Mouse (Mus musculus) liver, embryonic 15.5 days (tissue): ENCODE measurements around the gene Ssc4d. TPM values are rescaled to one million over a fixed set of nuclear protein-coding genes. Genes with fewer than 3 reads are reported as not detected.
A peak's percentile ranks its signal among the peaks of the same experiment; 100 is the strongest.

Experiments used
- ATAC-seq: fragments of 200-750 bp; cut with Nextera tagmentation; 2 replicates; pipeline ENCODE4 v1.8.0; 2017; ENCODE audit warnings: moderate number of reproducible peaks, mild to moderate bottlenecking, moderate library complexity; ENCODE audit not compliant: insufficient read depth
- H3K27ac ChIP-seq: fragments of 300-500 bp; sonication (generic); replicated peaks from 2 replicates; pipeline ENCODE4 v1.5.1; 2015; ENCODE audit warnings: mild to moderate bottlenecking, inconsistent platforms
- H3K27me3 ChIP-seq: fragments of 300-500 bp; sonication (generic); 2 replicates; pipeline ENCODE4 v1.6.1; 2015; ENCODE audit warnings: mild to moderate bottlenecking, inconsistent platforms
- H3K36me3 ChIP-seq: fragments of 300-500 bp; sonication (generic); replicated peaks from 2 replicates; pipeline ENCODE4 v1.6.1; 2015; ENCODE audit warnings: moderate library complexity, mild to moderate bottlenecking, inconsistent platforms
- H3K4me1 ChIP-seq: fragments of 300-500 bp; sonication (generic); replicated peaks from 2 replicates; pipeline ENCODE4 v1.6.1; 2015; ENCODE audit warnings: inconsistent platforms
- H3K4me2 ChIP-seq: fragments of 300-500 bp; sonication (generic); 2 replicates; pipeline ENCODE4 v1.6.1; 2015; ENCODE audit warnings: moderate library complexity, mild to moderate bottlenecking, inconsistent platforms
- H3K4me3 ChIP-seq: fragments of 300-500 bp; sonication (generic); replicated peaks from 2 replicates; pipeline ENCODE4 v1.5.1; 2015; ENCODE audit warnings: mild to moderate bottlenecking, inconsistent platforms
- H3K9ac ChIP-seq: fragments of 300-500 bp; sonication (generic); 2 replicates; pipeline ENCODE4 v1.6.1; 2015; ENCODE audit warnings: moderate library complexity, mild to moderate bottlenecking, inconsistent platforms
- H3K9me3 ChIP-seq: fragments of 300-500 bp; sonication (generic); replicated peaks from 2 replicates; pipeline ENCODE4 v1.6.1; 2016; ENCODE audit warnings: inconsistent platforms
- WGBS: fragments of 180-500 bp; shearing (Covaris S2); methylation state at CpG from one replicate; pipeline ENCODE4 v1.1.7; 2015; ENCODE audit warnings: mixed read lengths; ENCODE audit not compliant: insufficient replicate concordance; 5-methylcytosine and 5-hydroxymethylcytosine counted together
- polyA plus RNA-seq: library from polyadenylated mRNA; unstranded; fragments of >200 nt; fragmentation: Nextera tagmentation; extraction: Ambion mirVana; gene quantifications from 2 replicates; pipeline ENCODE4 v1.2.1, GENCODE M21; 2015

The Ssc4d gene
- polyA plus RNA-seq, 1 experiment from 2014 or later = 1.8 TPM

DNA sequence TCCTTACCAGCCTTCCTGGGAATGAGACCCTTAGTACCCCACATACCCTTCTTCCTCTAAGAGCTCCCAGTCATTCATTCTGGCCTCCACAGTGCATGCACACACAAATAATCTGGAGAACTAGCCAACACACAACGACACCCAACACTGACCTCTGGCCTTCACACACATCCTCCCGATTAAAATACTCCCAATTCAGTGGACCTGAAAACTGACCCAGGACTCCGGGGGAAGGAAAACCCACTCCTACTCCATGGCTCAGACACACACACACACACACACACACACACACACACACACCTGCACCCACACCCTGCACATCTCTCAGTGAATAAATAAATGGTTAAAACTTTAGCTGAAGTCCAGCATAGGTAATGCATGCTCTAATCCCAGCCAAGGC is 54.4 kb downstream of the Ssc4d start:
- Histone ChIP-seq H3K27ac (no peak overlapping the region), H3K36me3 (peaks cover 86% of the 10 kb centered on the region), H3K9ac (no peak overlapping the region), H3K4me3 (no peak overlapping the region), H3K9me3 (no peaks in the 10 kb centered on the region), H3K4me2 (no peak overlapping the region), H3K27me3 (no peaks in the 10 kb centered on the region), H3K4me1 (peaks cover 16% of the 10 kb centered on the region)
- 82% methylated on average over 3 of the region's 3 CpGs for WGBS
- ATAC-seq = no peak

DNA sequence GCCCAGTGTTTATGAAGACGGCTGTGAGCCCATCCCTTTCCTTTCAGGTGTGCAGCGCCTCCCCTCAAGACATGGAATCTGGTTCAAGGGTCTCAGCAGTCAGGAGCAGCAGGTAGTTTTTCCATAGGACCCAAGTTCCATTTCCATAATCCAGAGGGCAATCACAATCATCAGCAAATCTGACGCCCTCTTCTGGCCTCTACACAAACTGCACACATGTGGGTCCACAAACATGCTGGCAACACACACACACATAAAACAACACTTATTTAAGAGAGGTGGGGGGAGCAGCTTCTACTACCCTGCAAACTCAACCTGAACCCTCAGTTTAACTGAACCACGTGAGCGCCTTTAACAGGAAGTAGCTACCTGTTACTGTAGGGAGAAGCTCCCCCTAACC is 55.7 kb downstream of the Ssc4d start:
- peaks cover 81% of the 10 kb centered on the region for H3K36me3 ChIP-seq
- H3K4me1 ChIP-seq = peaks cover 28% of the 10 kb centered on the region
- no peak for ATAC-seq
- H3K9ac ChIP-seq = no peak overlapping the region
- 82% methylated on average over 5 of the region's 5 CpGs for WGBS
- no peaks in the 10 kb centered on the region for H3K9me3 ChIP-seq
- H3K27me3 ChIP-seq = no peaks in the 10 kb centered on the region
- no peak overlapping the region for H3K4me2 ChIP-seq
- H3K27ac ChIP-seq = no peak overlapping the region
- no peak overlapping the region for H3K4me3 ChIP-seq

DNA sequence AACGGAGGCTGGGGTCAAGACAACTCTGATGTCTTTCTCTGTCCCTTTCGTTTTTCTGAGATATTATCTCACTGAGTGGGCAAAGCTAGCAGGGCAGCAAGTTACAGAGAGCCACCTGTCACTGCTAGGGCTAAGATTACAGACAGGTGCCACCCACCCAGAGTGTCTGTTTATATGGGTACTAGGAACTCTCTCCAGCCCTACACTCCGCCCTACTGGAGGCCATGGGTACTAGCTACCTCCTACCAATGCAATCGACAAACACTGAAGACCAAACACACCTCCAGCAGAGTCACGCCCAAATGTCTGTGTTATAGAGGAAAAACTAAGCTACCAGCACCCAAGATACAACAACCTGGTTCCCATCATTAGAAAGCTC is 56.3 kb downstream of the Ssc4d start:
- Histone ChIP-seq H3K4me1 (peaks cover 32% of the 10 kb centered on the region), H3K9ac (no peak overlapping the region), H3K36me3 (peaks cover 81% of the 10 kb centered on the region)

DNA sequence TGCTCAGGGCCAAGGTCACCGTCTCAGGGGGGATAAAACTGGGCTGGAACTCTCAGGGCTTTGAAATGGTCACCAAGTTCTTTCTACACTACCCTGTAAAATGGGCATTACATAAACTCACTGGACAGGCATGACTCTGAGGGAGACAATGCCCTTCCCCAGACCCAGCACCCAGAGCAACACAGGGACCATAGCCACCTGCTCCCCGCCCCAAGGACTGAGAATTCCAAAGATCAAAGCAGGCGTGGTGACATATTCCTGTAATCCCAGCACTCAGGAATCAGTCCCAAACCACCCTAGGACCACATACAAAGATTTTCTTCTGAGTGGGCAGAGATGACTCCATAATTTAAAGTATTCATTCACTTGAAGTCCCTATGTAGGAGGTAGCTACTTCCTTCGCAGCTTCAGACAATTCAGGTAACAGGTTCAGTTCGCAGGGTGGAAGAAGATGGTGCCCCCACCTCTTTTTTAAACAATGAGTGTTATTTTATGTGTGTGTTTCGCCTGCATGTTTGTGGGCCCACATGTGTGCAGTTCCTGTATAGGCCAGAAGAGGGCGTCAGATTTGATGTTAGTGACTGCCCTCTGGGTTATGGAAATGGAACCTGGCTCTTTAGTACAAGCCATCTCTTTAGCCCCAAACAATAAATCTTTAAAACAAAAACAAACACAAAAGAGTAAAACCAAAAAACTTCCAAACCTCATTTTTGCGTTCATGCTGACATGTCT is 56.8 kb downstream of the Ssc4d start:
- no peak overlapping the region for H3K4me2 ChIP-seq
- no peak overlapping the region for H3K4me3 ChIP-seq
- no peaks in the 10 kb centered on the region for H3K27me3 ChIP-seq
- no peak for ATAC-seq
- no peaks in the 10 kb centered on the region for H3K9me3 ChIP-seq
- WGBS = 84% methylated on average over 8 of the region's 8 CpGs
- H3K4me1 ChIP-seq = peaks cover 38% of the 10 kb centered on the region
- no peak overlapping the region for H3K9ac ChIP-seq
- no peak overlapping the region for H3K27ac ChIP-seq
- peaks cover 79% of the 10 kb centered on the region for H3K36me3 ChIP-seq

More for the DNA sequence above, 56.3 kb downstream of the Ssc4d start:
- Histone ChIP-seq H3K27ac (no peak overlapping the region), H3K9me3 (no peaks in the 10 kb centered on the region), H3K4me2 (no peak overlapping the region), H3K4me3 (no peak overlapping the region), H3K27me3 (no peaks in the 10 kb centered on the region)
- no peak for ATAC-seq
- 82% methylated on average over 5 of the region's 5 CpGs for WGBS

DNA sequence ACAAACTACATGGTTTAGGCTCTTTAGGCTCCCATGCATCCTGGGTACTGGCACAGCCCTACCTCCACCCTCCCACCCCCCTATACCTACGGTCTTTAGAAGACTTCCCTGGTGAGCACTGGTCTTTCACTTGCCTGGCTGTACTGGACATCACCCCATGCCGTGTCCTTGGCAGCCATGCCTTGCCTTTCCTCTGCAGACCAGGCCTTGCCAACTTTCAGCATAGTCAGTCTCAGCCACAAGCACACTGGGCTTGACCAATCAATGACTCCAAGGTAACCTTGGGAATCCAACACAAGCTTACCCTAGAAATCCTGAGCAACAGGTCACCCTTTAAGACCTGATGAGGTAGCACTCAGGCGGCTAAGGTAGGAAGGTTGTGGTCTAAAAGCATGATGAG is 57.7 kb downstream of the Ssc4d start:
- no peaks in the 10 kb centered on the region for H3K9me3 ChIP-seq
- ATAC-seq = no peak
- no peak overlapping the region for H3K9ac ChIP-seq
- no peak overlapping the region for H3K27ac ChIP-seq
- H3K4me3 ChIP-seq = no peak overlapping the region
- H3K4me2 ChIP-seq = no peak overlapping the region
- peaks cover 40% of the 10 kb centered on the region for H3K4me1 ChIP-seq
- H3K27me3 ChIP-seq = no peaks in the 10 kb centered on the region
- WGBS = 76% methylated on average over 3 of the region's 3 CpGs
- peaks cover 77% of the 10 kb centered on the region for H3K36me3 ChIP-seq

DNA sequence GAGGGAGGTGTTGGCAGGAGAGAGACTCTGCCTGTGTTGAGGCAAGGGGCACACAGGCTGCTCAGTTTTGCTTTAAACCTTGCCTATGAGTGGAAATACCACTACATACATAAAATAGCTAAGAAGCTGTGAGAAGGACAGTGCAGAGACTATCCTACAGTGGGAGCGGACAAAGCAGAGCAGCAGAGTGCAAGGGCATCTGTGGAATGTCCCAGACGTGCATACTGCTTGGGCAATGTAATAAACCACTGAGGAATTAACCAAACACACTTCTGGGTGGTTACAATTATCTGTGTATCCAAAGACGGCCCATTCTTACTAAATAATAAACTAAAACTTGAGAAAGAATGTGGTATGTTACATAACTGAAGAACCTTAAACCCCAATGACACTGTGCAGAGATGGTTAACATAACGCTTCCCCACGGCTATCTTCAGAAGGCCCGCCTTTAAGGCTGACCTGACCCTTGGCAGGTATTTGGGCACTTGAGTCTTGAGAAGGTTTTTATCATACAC is 58.2 kb downstream of the Ssc4d start:
- Histone ChIP-seq H3K36me3 (peaks cover 77% of the 10 kb centered on the region), H3K9me3 (no peaks in the 10 kb centered on the region), H3K9ac (no peak overlapping the region), H3K4me3 (no peak overlapping the region), H3K4me2 (no peak overlapping the region), H3K27me3 (no peaks in the 10 kb centered on the region), H3K4me1 (peaks cover 40% of the 10 kb centered on the region), H3K27ac (0 out of 2 replicates have a peak overlapping the region, but pooled peaks have one; percentile 14)
- WGBS = 74% methylated on average over 6 of the region's 6 CpGs
- ATAC-seq = no peak

DNA sequence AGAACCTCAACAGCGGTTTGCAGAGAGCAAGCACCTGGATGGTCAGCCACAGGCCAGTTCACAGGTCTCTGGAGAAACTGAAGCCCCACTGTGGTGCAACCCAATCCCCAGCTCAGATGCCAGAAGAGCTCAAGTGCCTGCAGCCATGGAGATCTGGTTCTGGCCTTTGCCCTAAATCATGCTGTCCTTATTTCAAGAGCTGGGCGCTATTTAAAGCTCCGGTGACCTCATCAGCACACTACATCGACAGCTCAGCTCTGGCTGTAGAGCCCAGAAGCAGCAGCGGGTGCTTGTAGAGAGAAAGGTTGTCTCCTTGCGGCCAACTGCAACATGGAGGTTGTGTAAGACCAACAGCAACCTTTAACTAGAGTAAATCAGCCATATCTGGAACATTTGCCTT is 60.2 kb downstream of the Ssc4d start:
- H3K4me2 ChIP-seq = no peak overlapping the region
- H3K27ac ChIP-seq = peak overlapping the region; percentile 58
- peak; percentile 50 for ATAC-seq
- H3K4me3 ChIP-seq = no peak overlapping the region
- no peak overlapping the region for H3K9ac ChIP-seq
- H3K27me3 ChIP-seq = no peaks in the 10 kb centered on the region
- 64% methylated on average over 6 of the region's 6 CpGs for WGBS
- peaks cover 47% of the 10 kb centered on the region for H3K4me1 ChIP-seq
- H3K9me3 ChIP-seq = no peaks in the 10 kb centered on the region
- H3K36me3 ChIP-seq = peaks cover 79% of the 10 kb centered on the region

DNA sequence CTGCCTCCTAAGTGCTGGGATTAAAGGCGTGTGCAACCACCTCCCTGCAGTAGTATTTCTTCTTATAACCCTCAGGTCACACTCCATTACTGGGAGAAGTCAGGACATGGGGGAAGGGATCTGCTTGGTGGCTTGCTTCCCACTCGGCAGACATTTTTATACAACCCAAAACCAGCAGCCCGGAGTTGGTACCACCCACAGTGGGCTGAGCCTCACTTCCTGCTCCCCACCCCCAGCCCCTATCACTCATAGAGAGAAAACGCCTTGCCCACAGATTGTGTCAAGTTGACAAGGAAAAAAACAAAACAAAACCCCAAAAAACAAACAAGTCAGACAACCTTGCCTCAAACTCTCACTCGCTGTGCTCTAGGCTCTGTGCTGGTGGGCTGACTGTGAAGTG is 61.1 kb downstream of the Ssc4d start:
- peaks cover 74% of the 10 kb centered on the region for H3K36me3 ChIP-seq
- no peaks in the 10 kb centered on the region for H3K9me3 ChIP-seq
- H3K9ac ChIP-seq = no peak overlapping the region
- no peak for ATAC-seq
- peak overlapping the region; percentile 29; the same call in 1 of the 2 replicates for H3K27ac ChIP-seq
- H3K4me3 ChIP-seq = no peak overlapping the region
- H3K4me1 ChIP-seq = peaks cover 55% of the 10 kb centered on the region
- 41% methylated on average over 5 of the region's 5 CpGs for WGBS
- H3K27me3 ChIP-seq = no peaks in the 10 kb centered on the region
- no peak overlapping the region for H3K4me2 ChIP-seq

DNA sequence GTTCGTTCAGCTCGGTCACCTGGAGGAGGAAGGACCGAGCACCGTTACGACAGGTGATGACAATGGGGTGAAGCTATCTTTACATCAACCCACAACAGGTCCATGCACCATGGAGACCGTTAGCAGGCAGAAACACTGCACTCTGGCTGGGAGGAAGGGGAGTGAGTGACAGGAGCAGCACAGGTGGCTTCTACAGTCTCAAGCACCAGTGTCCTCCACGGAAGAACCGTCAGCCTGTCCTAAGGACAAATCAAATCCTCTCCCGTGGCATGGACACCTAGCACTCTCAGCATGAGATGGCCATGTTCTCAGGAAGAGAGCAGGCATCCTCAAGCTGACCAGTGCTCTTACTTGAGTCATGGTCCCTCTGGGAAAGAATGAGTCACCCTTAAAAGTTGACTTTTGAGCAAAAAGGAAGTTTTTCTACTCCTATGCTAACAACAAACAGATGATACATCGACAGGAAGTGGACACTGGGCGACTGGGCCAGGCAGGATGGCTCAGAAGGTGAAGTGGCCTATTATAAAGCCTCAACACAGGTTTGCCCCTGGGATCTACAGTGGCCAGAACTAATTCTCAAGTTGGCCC is 62.6 kb downstream of the Ssc4d start:
- Histone ChIP-seq H3K4me3 (no peak overlapping the region), H3K9me3 (no peaks in the 10 kb centered on the region), H3K27ac (no peak overlapping the region), H3K36me3 (peaks cover 59% of the 10 kb centered on the region), H3K9ac (no peak overlapping the region), H3K4me1 (peaks cover 67% of the 10 kb centered on the region), H3K27me3 (no peaks in the 10 kb centered on the region), H3K4me2 (no peak overlapping the region)
- no peak for ATAC-seq
- 76% methylated on average over 11 of the region's 11 CpGs for WGBS

DNA sequence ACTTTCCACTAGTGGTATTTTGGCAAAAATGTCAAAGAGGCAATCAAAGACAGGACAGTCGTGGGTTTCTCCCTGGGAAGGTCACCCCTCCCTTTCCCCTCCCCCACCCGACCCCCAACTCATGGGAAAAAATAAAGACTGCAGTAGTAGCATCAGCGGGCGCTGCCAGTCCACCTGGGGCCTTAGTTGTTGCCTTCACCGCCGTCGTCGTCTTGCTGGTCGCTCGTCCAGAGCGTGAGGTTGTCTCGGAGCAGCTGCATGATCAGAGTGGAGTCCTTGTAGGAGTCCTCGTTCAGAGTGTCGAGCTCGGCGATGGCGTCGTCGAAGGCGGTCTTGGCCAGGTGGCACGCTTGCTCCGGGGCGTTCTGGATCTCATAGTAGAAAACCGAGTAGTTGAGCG is 63.5 kb downstream of the Ssc4d start:
- H3K9ac ChIP-seq = no peak overlapping the region
- H3K9me3 ChIP-seq = no peaks in the 10 kb centered on the region
- H3K27me3 ChIP-seq = no peaks in the 10 kb centered on the region
- WGBS = 87% methylated on average over 25 of the region's 25 CpGs
- H3K4me3 ChIP-seq = no peak overlapping the region
- no peak for ATAC-seq
- no peak overlapping the region for H3K27ac ChIP-seq
- H3K36me3 ChIP-seq = peaks cover 52% of the 10 kb centered on the region
- H3K4me1 ChIP-seq = peaks cover 67% of the 10 kb centered on the region
- H3K4me2 ChIP-seq = no peak overlapping the region
